Mouse (Mus musculus) layer of hippocampus, adult 11-12 months (tissue): ENCODE data around the gene Plscr1.

ENCODE experiments used
- DNase-seq: peaks from one replicate; pipeline ENCODE4 v3.0.0; 2022; ENCODE audit warnings: low spot score

Gene Plscr1

DNA sequence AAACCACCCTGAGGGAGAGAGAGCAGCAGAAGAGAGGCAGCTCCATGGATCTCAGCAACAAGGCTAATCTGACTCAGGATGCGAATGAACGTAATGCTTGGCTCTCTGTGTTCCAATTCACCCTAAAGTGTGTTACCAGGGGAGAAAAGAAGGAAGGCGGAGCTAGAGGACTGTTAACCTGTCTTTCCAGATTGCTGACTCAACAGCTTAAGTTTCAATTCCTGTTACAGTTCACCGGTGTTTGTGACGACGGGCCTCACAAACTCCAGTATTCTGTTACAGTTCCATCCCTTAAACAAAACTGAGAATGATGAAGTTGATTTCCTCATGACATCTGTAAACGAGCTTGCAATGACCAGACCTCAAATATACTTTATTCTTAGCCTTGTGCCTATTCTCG, 55.5 kb downstream of the Plscr1 start:
- no peak for DNase-seq

GRCm38 (mm10) chr9:92305620-92306220, 56.2 kb downstream of the Plscr1 start:
- no peak for DNase-seq

GRCm38 (mm10) chr9:92309077-92309476, 59.5 kb downstream of the Plscr1 start, which contains the start of gene 1700057G04Rik:
Gene 1700057G04Rik, plus strand, starts transcription at chr9:92309377.
- DNase-seq, result no peak

- DNase-seq, result no peak
Observed at GRCm38 (mm10) chr9:92316791-92317190, 67.2 kb downstream of the Plscr1 start.
